Mouse (Mus musculus): ENCODE measurements around the gene Kcnd3.

- TF ChIP-seq CTCF (IDR thresholded peaks at IDR 0.05; ENCODE audit: low read depth) (no peak), EP300 (IDR thresholded peaks at IDR 0.05; ENCODE audit: low read depth) (no peak)
These were observed 29.3 kb downstream of the Kcnd3 start for GRCm38 (mm10) chr3:105481419-105481818.
